Mouse (Mus musculus) E14TG2a.4 (cell line): ENCODE results near the gene Anks1b.

Experiments
- CTCF ChIP-seq: conservative IDR thresholded peaks from 2 replicates; pipeline ENCODE4 v1.5.1; 2014; ENCODE audit warnings: low read length
- NANOG ChIP-seq: IDR thresholded peaks from 2 replicates; pipeline ENCODE4 v1.6.1; 2014; ENCODE audit warnings: borderline replicate concordance, low read length, mixed read lengths
- POU5F1 ChIP-seq: IDR thresholded peaks from 2 replicates; pipeline ENCODE4 v1.6.1; 2014; ENCODE audit warnings: low read length, borderline replicate concordance

DNA sequence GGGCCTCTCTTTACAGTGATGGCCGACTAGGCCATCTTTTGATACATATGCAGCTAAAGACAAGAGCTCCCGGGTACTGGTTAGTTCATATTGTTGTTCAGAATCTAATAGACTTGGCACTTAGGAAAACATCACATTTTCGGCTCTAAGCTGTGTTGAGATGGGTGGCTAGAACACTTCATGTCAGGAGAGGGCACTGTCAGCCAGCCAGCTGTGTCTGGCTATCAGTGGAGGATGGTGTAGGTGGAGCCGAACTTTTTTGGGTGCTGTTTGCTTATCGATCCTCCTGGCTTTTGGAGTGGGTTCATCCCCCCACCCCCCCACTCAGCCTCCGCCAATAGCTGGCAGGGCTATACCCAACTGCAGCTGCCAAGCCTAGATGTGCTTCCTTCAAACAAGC, 929.8 kb downstream of the Anks1b start:
- TF ChIP-seq CTCF: no peak
- no peak for TF ChIP-seq NANOG
- TF ChIP-seq POU5F1: no peak
